Mouse (Mus musculus) forebrain, embryonic 15.5 days (tissue): ENCODE results near the gene Nat8f1. TPM values are rescaled to one million over a fixed set of nuclear protein-coding genes. Genes with fewer than 3 reads are reported as not detected.
"Not testable (repeated sequence)": the region's sequence is repeated elsewhere in the genome, so short reads cannot be mapped to it uniquely, and the experiment has no call there.

Source experiments
- ATAC-seq: fragments of 200-750 bp; cut with Nextera tagmentation; replicated peaks from 2 replicates; pipeline ENCODE4 v1.8.0; 2017; ENCODE audit warnings: mild to moderate bottlenecking, moderate TSS enrichment, moderate library complexity
- H3K27ac ChIP-seq: fragments of 300-500 bp; sonication (generic); replicated peaks from 2 replicates; pipeline ENCODE4 v1.5.1; 2015; ENCODE audit warnings: mild to moderate bottlenecking, inconsistent platforms
- H3K27me3 ChIP-seq: fragments of 300-500 bp; sonication (generic); 2 replicates; pipeline ENCODE4 v1.6.1; 2015; ENCODE audit warnings: inconsistent platforms
- H3K36me3 ChIP-seq: fragments of 300-500 bp; sonication (generic); 2 replicates; pipeline ENCODE4 v1.6.1; 2015; ENCODE audit warnings: mild to moderate bottlenecking, inconsistent platforms
- H3K4me1 ChIP-seq: fragments of 300-500 bp; sonication (generic); 2 replicates; pipeline ENCODE4 v1.6.1; 2015; ENCODE audit warnings: inconsistent platforms
- H3K4me2 ChIP-seq: fragments of 300-500 bp; sonication (generic); replicated peaks from 2 replicates; pipeline ENCODE4 v1.6.1; 2015; ENCODE audit warnings: mild to moderate bottlenecking, inconsistent platforms
- H3K4me3 ChIP-seq: fragments of 300-500 bp; sonication (generic); 2 replicates; pipeline ENCODE4 v1.5.1; 2015; ENCODE audit warnings: mild to moderate bottlenecking, inconsistent platforms
- H3K9ac ChIP-seq: fragments of 300-500 bp; sonication (generic); replicated peaks from 2 replicates; pipeline ENCODE4 v1.6.1; 2015; ENCODE audit warnings: mild to moderate bottlenecking, inconsistent platforms
- H3K9me3 ChIP-seq: fragments of 300-500 bp; sonication (generic); 2 replicates; pipeline ENCODE4 v1.6.1; 2016; ENCODE audit warnings: inconsistent platforms
- WGBS: fragments of 180-500 bp; shearing (Covaris S2); methylation state at CpG from one replicate; pipeline ENCODE4 v1.1.7; 2015; ENCODE audit warnings: mixed read lengths; 5-methylcytosine and 5-hydroxymethylcytosine counted together
- polyA plus RNA-seq: library from polyadenylated mRNA; unstranded; fragments of >200 nt; fragmentation: Nextera tagmentation; extraction: Ambion mirVana; gene quantifications from 2 replicates; pipeline ENCODE4 v1.2.1, GENCODE M21; 2015

Nat8f1 gene
- polyA plus RNA-seq, result 11.9 and 13.6 TPM in 2 replicates

- not testable (repeated sequence) for H3K9me3 ChIP-seq, H3K36me3 ChIP-seq, H3K27me3 ChIP-seq
- peak within 1 kb of the TSS; percentile 56 for H3K4me3 ChIP-seq
- under 1% methylated on average over 58 of the region's 61 CpGs for WGBS
- peak within 1 kb of the TSS; percentile 86 for H3K27ac ChIP-seq
- peaks cover 18% of the 10 kb centered on the region for H3K4me1 ChIP-seq
- H3K9ac ChIP-seq, result peak within 1 kb of the TSS; percentile 69
- peak within 1 kb of the TSS; percentile 74 for H3K4me2 ChIP-seq
- peak; percentile 97 for ATAC-seq
Observed at GRCm38 (mm10) chr6:85915539-85916513, at the start of gene Nat8f1. TSS of gene Nat8f1 (minus strand) at chr6:85915687.

DNA sequence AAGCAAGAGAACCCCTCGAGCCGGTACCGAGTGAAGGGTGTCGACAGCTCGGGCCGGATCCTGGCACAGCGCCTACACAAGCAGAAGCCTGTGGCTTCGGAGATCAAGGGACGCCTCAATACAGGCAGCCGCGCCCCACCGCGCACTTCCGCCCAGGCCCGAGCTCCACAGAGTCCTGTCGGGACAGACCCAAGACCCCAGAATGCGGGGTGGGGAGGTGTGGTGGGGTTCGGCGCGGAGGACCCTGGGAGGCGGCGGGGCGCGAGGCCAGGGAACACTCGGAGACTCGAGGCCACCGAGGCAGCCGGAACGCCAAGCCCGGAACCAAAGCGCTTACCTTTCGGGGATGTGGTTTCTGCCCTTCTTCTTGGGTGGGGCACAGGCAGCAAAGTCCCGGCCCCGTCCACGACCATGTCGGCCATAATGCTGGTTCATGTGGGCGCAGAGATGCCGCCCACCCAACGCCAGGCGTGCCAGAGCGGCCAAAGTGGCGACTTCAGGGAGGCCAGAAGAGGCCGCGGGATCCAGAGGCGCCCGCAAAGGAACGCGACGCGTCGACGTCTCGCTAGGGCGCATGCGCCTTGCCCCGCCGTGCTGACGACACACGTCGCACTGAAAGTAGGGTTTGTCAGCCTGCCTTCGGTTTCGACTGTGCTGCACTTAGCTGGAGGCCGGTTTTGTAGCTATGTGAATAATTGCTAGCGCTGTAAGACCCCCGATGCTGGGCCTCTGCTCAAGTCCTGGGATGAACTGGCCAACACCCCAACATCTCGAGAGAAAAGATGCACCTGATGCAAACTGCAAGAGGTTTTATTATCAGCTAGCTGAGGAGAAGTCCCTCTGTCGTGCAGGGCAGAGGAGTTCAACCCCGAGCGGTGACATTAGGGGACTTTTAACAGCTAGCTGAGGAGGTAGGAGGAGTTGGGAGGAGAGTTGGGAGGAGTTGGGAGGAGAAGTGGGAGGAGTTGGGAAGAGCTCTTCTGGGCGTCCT is 45.9 kb upstream of the Nat8f1 start, which contains the start of gene Dusp11:
TSS of gene Dusp11 (minus strand) at position 567 of the 991 bp plus-strand sequence.
- H3K4me3 ChIP-seq, result peak within 1 kb of the TSS; percentile 98
- H3K9ac ChIP-seq, result peak within 1 kb of the TSS; percentile 96
- ATAC-seq, result peak; percentile 98
- H3K27ac ChIP-seq, result peak within 1 kb of the TSS; percentile 95
- H3K36me3 ChIP-seq, result peaks cover 17% of the 10 kb centered on the region
- under 1% methylated on average over 70 of the region's 70 CpGs for WGBS
- H3K4me2 ChIP-seq, result peak within 1 kb of the TSS; percentile 74
- H3K9me3 ChIP-seq, result no peaks in the 10 kb centered on the region
- no peaks in the 10 kb centered on the region for H3K27me3 ChIP-seq
- peaks cover 24% of the 10 kb centered on the region for H3K4me1 ChIP-seq

DNA sequence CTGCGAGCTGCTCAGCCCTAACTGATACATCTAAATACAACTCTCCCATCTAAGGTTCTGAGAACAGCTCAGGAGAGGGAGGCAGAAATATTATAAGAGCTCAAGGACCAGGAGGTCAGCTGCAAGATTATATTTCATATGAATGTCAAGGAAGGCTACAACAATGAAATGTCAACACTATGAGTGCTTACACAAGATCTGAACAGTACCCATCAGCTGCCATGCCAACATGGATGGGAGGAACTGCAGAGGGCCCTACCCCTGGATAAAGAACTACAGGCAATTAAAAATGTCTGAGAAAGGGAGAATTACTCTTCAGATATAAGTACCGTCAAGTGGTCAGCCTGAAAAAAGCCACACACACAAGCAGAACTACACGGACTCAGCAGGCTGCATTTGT is 42.1 kb upstream of the Nat8f1 start:
- H3K4me2 ChIP-seq, result no peak overlapping the region
- H3K27me3 ChIP-seq, result no peaks in the 10 kb centered on the region
- whole genome bisulfite sequencing, result 89% methylated on average over 3 of the region's 3 CpGs
- H3K4me1 ChIP-seq, result peaks cover 23% of the 10 kb centered on the region
- no peaks in the 10 kb centered on the region for H3K9me3 ChIP-seq
- no peak overlapping the region for H3K9ac ChIP-seq
- ATAC-seq, result no peak
- H3K27ac ChIP-seq, result no peak overlapping the region
- H3K4me3 ChIP-seq, result no peak overlapping the region
- H3K36me3 ChIP-seq, result peaks cover 47% of the 10 kb centered on the region

- 80% methylated on average over 6 of the region's 6 CpGs for WGBS
- no peak overlapping the region for H3K4me2 ChIP-seq
- no peak for ATAC-seq
Observed at GRCm38 (mm10) chr6:85948549-85948948, 33.1 kb upstream of the Nat8f1 start.

GRCm38 (mm10) chr6:85942469-85942868 is 27.0 kb upstream of the Nat8f1 start:
- Histone ChIP-seq H3K9me3 (no peaks in the 10 kb centered on the region), H3K4me2 (no peak overlapping the region), H3K27me3 (no peaks in the 10 kb centered on the region), H3K36me3 (peaks cover 50% of the 10 kb centered on the region), H3K9ac (no peak overlapping the region), H3K4me3 (no peak overlapping the region), H3K4me1 (peaks cover 4% of the 10 kb centered on the region; the same call in 1 of the 2 replicates), H3K27ac (no peak overlapping the region)
- WGBS, result 96% methylated on average over 3 of the region's 3 CpGs
- ATAC-seq, result no peak

More at GRCm38 (mm10) chr6:85948549-85948948, 33.1 kb upstream of the Nat8f1 start:
- Histone ChIP-seq H3K27me3 (no peaks in the 10 kb centered on the region), H3K4me3 (no peak overlapping the region), H3K36me3 (peaks cover 94% of the 10 kb centered on the region), H3K27ac (no peak overlapping the region), H3K4me1 (no peaks in the 10 kb centered on the region), H3K9me3 (no peaks in the 10 kb centered on the region), H3K9ac (no peak overlapping the region)

GRCm38 (mm10) chr6:85938701-85939100 is 23.2 kb upstream of the Nat8f1 start:
- no peaks in the 10 kb centered on the region for H3K27me3 ChIP-seq
- H3K4me3 ChIP-seq, result no peak overlapping the region
- H3K4me2 ChIP-seq, result no peak overlapping the region
- peaks cover 13% of the 10 kb centered on the region for H3K36me3 ChIP-seq
- H3K9me3 ChIP-seq, result no peaks in the 10 kb centered on the region
- ATAC-seq, result no peak
- H3K4me1 ChIP-seq, result peaks cover 12% of the 10 kb centered on the region; the same call in 1 of the 2 replicates
- WGBS, result 84% methylated on average over 10 of the region's 10 CpGs
- H3K27ac ChIP-seq, result no peak overlapping the region
- no peak overlapping the region for H3K9ac ChIP-seq

DNA sequence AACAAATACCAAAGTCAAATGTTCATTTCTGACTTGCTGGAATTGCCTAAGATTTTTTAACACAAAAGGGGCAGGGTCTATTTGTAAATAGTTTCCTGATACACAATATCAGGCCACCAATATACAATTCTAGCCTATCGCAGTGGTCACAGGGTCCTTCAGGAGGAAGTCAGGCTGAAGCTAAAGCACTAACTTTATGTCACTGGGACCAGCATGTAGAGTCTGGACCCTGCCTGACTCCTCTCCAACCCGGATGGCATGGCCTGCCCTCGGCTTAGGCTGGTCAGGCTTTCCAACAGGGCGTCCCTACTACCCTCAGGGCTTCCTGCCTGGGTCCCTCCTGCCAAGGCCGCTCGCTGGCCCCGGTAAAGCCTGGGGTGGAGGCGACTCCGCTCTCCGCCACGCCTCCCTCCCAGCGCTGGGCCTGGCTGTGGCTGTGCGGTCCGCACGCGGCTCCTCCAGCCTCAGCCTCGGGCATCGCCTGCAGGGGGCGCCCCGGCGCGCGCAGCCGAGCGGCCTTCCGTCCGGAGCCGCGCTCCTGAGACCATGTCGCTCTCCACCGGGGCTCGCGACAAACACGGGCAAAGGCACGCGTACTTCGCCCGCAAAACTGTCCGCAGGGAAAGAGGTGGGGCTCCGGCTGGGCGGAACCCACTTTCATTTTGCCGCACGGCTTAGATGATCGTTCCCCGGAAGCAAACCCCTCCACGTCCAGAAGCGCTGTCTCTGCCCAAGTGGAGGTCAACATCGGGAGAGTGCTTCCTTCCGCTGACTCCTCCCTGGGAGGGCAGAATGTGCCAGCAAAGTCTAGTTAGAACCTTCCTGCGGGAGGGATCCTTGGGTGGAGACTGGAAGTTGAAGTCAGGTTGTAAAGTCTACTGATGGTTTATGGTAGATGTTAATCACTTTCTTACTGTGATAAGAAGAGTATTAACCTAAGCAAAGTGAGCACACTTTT is 21.3 kb upstream of the Nat8f1 start:
- H3K9me3 ChIP-seq, H3K27me3 ChIP-seq, H3K36me3 ChIP-seq: not testable (repeated sequence)
- 2% methylated on average over 50 of the region's 50 CpGs for WGBS
- Histone ChIP-seq H3K4me2 (peak overlapping the region; percentile 65), H3K4me1 (peaks cover 12% of the 10 kb centered on the region; the same call in 1 of the 2 replicates), H3K4me3 (peak overlapping the region; percentile 52), H3K27ac (peak overlapping the region; percentile 50; the same call in 1 of the 2 replicates), H3K9ac (peak overlapping the region; percentile 57)
- ATAC-seq, result peak; percentile 95

GRCm38 (mm10) chr6:85935646-85936045 is 20.2 kb upstream of the Nat8f1 start:
- Histone ChIP-seq H3K9me3 (no peaks in the 10 kb centered on the region), H3K9ac (no peak overlapping the region), H3K27me3 (no peaks in the 10 kb centered on the region), H3K4me3 (no peak overlapping the region), H3K4me1 (peaks cover 12% of the 10 kb centered on the region; the same call in 1 of the 2 replicates), H3K4me2 (no peak overlapping the region), H3K36me3 (0 out of 2 replicates have a peak, but pooled peaks cover 4% of the 10 kb centered on the region), H3K27ac (no peak overlapping the region)
- no peak for ATAC-seq
- 67% methylated on average over 3 of the region's 3 CpGs for WGBS

DNA sequence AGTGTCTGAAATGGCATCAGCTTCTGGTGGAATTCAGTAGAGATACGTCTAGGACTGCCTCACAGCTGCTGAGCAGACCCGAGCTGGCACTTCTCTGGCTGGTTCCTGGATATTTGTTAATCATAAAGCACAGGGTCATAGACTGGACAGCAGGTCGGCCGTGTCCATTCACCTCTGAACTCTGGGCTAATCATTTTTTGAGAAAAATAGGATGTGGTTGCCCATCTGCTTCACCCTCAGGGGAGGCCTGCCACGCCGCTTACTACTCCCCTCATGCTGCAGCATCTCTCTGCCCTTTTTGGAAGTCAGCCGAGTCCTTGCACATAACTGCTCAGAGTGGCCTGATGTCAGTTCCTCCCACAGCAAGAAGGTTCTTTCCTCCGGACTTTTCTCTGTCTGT is 18.6 kb upstream of the Nat8f1 start:
- H3K27ac ChIP-seq, result no peak overlapping the region
- H3K27me3 ChIP-seq, result no peaks in the 10 kb centered on the region
- no peak overlapping the region for H3K4me2 ChIP-seq
- WGBS, result 86% methylated on average over 8 of the region's 8 CpGs
- no peak overlapping the region for H3K9ac ChIP-seq
- no peak for ATAC-seq
- H3K9me3 ChIP-seq, result no peaks in the 10 kb centered on the region
- H3K4me3 ChIP-seq, result no peak overlapping the region
- H3K36me3 ChIP-seq, result peaks cover 19% of the 10 kb centered on the region
- peaks cover 12% of the 10 kb centered on the region; the same call in 1 of the 2 replicates for H3K4me1 ChIP-seq

DNA sequence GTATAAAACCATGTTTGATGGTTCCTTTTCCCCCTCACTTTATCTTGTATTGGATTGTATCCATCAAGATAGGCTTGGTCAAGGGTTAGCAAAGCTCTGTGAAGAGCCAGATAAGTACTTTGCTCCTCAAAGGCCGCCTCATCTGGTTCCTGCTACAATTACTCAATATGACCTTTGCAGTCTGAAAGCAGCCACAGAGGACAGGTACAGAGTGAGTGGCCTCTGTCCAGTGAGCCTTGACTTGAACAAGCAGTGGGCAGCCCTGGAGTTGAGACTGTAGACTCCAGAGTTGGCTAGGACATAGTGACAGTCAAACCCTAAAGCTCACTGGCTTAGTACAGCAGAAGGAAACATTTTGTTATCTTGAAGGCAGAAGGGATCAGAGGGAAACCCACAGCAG is 13.8 kb upstream of the Nat8f1 start:
- H3K36me3 ChIP-seq, result peaks cover 60% of the 10 kb centered on the region

More for the DNA sequence above, 13.8 kb upstream of the Nat8f1 start:
- Histone ChIP-seq H3K27ac (no peak overlapping the region), H3K4me3 (no peak overlapping the region), H3K4me1 (no peaks in the 10 kb centered on the region), H3K9ac (no peak overlapping the region), H3K9me3 (no peaks in the 10 kb centered on the region), H3K27me3 (no peaks in the 10 kb centered on the region), H3K4me2 (no peak overlapping the region)
- 89% methylated on average over 1 of the region's 1 CpGs for WGBS
- no peak for ATAC-seq
